Mouse (Mus musculus): Measurements from ENCODE around the gene Hpse.

- TF ChIP-seq CTCF (IDR thresholded peaks at IDR 0.05; ENCODE audit: borderline replicate concordance, control insufficient read depth, extremely low read depth, insufficient read depth, low read length, poor library complexity) = no peak
- no peak for TF ChIP-seq POLR2A (IDR thresholded peaks at IDR 0.05; ENCODE audit: control insufficient read depth, extremely low read depth, insufficient read depth, low read length, poor library complexity)
Measured at GRCm38 (mm10) chr5:100636794-100637544, 82.5 kb downstream of the Hpse start.
